Mouse (Mus musculus) midbrain, embryonic 14.5 days (tissue): ENCODE results near the gene G6pc. TPM values are rescaled to one million over a fixed set of nuclear protein-coding genes. Genes with fewer than 3 reads are reported as not detected.

Source experiments
- microRNA-seq: library from miRNA; unstranded; fragments of <30 nt; microRNA quantifications from one replicate; pipeline ENCODE4, GENCODE M21; 2016
- polyA plus RNA-seq: library from polyadenylated mRNA; unstranded; fragments of >200 nt; fragmentation: Nextera tagmentation; extraction: Ambion mirVana; gene quantifications from 2 replicates; pipeline ENCODE4 v1.2.1, GENCODE M21; 2014

G6pc gene
- polyA plus RNA-seq, 1 experiment from 2014 or later, result not detected

Small RNAs within 50 kb of the gene (microRNA-seq; reads per million reads assigned to microRNA genes)
- gene Gm25593 (not detected), gene Mir6929 (not detected)

Other genes with a start within 250 kb of the G6pc start
- 13.1 and 26.0 TPM in 2 replicates for gene Retreg3, start 247.7 kb upstream of the G6pc start, polyA plus RNA-seq
- gene Tubg1, start 247.6 kb upstream of the G6pc start, polyA plus RNA-seq, result 73.3 and 75.5 TPM in 2 replicates
- 42.2 and 56.0 TPM in 2 replicates for gene Tubg2, start 211.7 kb upstream of the G6pc start, polyA plus RNA-seq
- 2.3 and 2.8 TPM in 2 replicates for gene Cntnap1, start 197.0 kb upstream of the G6pc start, polyA plus RNA-seq
- gene Plekhh3, start 196.2 kb upstream of the G6pc start, polyA plus RNA-seq, result 8.2 and 8.4 TPM in 2 replicates
- 0.16 TPM in 1 of 2 replicates, not detected in the other for gene Ccr10, start 192.1 kb upstream of the G6pc start, polyA plus RNA-seq
- gene Ezh1, start 141.1 kb upstream of the G6pc start, polyA plus RNA-seq, result 25.1 and 25.6 TPM in 2 replicates
- 59.7 and 84.0 TPM in 2 replicates for gene Ramp2, start 121.5 kb upstream of the G6pc start, polyA plus RNA-seq
- gene Vps25, start 113.9 kb upstream of the G6pc start, polyA plus RNA-seq, result 111 and 134 TPM in 2 replicates
- gene Wnk4, start 107.0 kb upstream of the G6pc start, polyA plus RNA-seq, result 4.3 and 5.3 TPM in 2 replicates
- gene Cntd1, start 88.5 kb upstream of the G6pc start, polyA plus RNA-seq, result 0.38 and 0.55 TPM in 2 replicates
- 221 and 243 TPM in 2 replicates for gene Coa3, start 88.4 kb upstream of the G6pc start, polyA plus RNA-seq
- 148 and 193 TPM in 2 replicates for gene Becn1, start 65.3 kb upstream of the G6pc start, polyA plus RNA-seq
- 101 and 103 TPM in 2 replicates for gene Psme3, start 51.3 kb upstream of the G6pc start, polyA plus RNA-seq
- gene Aoc2, start 42.5 kb upstream of the G6pc start, polyA plus RNA-seq, result 1.3 and 1.7 TPM in 2 replicates
- 0.04 TPM in 1 of 2 replicates, not detected in the other for gene Aoc3, start 37.0 kb upstream of the G6pc start, polyA plus RNA-seq
- gene Aarsd1, start 50.1 kb downstream of the G6pc start, polyA plus RNA-seq, result 90.7 and 101 TPM in 2 replicates
- 7.5 and 7.6 TPM in 2 replicates for gene Gm27029, start 57.2 kb downstream of the G6pc start, polyA plus RNA-seq
- 21.1 and 23.1 TPM in 2 replicates for gene Rundc1, start 57.5 kb downstream of the G6pc start, polyA plus RNA-seq
- gene Ptges3l, start 57.8 kb downstream of the G6pc start, polyA plus RNA-seq, result 1.1 TPM in 2 replicates
- gene Rpl27, start 74.7 kb downstream of the G6pc start, polyA plus RNA-seq, result 301 and 329 TPM in 2 replicates
- gene Ifi35, start 80.8 kb downstream of the G6pc start, polyA plus RNA-seq, result 1.5 and 5.9 TPM in 2 replicates
- 58.6 and 72.6 TPM in 2 replicates for gene Rnd2, start 97.4 kb downstream of the G6pc start, polyA plus RNA-seq
- 99.9 and 129 TPM in 2 replicates for gene Vat1, start 98.7 kb downstream of the G6pc start, polyA plus RNA-seq
- gene Brca1, start 184.4 kb downstream of the G6pc start, polyA plus RNA-seq, result 1.6 and 4.1 TPM in 2 replicates
- 69.2 and 101 TPM in 2 replicates for gene Nbr1, start 184.6 kb downstream of the G6pc start, polyA plus RNA-seq
- gene Tmem106a, start 214.7 kb downstream of the G6pc start, polyA plus RNA-seq, result 1.2 and 3.5 TPM in 2 replicates
- not detected in 2 replicates for gene Gm11634, start 231.7 kb downstream of the G6pc start, polyA plus RNA-seq